Mouse (Mus musculus) heart, postnatal 0 days (tissue): ENCODE results near the gene Krtap13.

Experiments
- CTCF ChIP-seq: IDR thresholded peaks from 2 replicates; pipeline ENCODE4 v1.5.1; 2016; ENCODE audit warnings: antibody characterized with exemption, control low read depth, low read depth
- EP300 ChIP-seq: IDR thresholded peaks from 2 replicates; pipeline ENCODE4 v1.6.1; 2016; ENCODE audit warnings: antibody characterized with exemption, low read depth

DNA sequence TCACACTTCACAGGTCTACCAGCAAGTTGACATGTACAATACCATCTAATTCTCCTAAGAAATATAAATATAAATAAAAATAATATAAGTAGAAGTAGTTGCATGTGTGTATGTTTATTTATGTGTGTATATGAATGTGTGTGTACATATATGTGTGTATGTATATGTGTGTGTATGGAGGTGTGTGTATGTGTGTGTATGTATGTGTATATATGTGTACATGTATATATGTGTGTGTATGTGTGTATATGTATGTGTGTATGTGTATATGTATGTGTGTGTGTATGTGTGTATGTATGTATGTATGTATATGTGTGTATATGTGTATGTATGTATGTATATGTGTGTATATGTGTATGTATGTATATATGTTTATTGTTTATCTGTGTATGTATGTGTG lies 34.9 kb downstream of the Krtap13 start:
- no peak for TF ChIP-seq CTCF
- TF ChIP-seq EP300 = no peak
